Mouse (Mus musculus) left cerebral cortex, postnatal 25 days (tissue): ENCODE measurements at regions not wholly inside any gene's neighbourhood (a gene's known extent, or its start where the extent isn't known, plus 50 kb on each side); places are given as distances from the start of the nearest gene placed in this dataset.

Source experiments
- DNase-seq, 2 experiments: peaks; one replicate each; pipeline ENCODE4 v3.0.0; 2022; ENCODE audit warnings: low spot score in 2 of 2, mixed read lengths in 1 of 2
- intact Hi-C: fragments of 180-260 bp; cut with DNase I; formaldehyde crosslinking; loops from one replicate; pipeline ENCODE4 v1.15.1; 2025

GRCm38 (mm10) chr7:134620006-134620405 lies 50.4 kb upstream of the Dock1 start:
- intact Hi-C loops, result no loop called here
- no peak for DNase-seq
